Mouse (Mus musculus) limb, embryonic 11.5 days (tissue): Measurements from ENCODE around the gene Sncg. TPM values are rescaled to one million over a fixed set of nuclear protein-coding genes. Genes with fewer than 3 reads are reported as not detected.

ENCODE experiments used
- ATAC-seq: fragments of 200-750 bp; cut with Nextera tagmentation; 2 replicates; pipeline ENCODE4 v1.8.0; 2017; ENCODE audit warnings: low read depth; ENCODE audit not compliant: insufficient number of reproducible peaks, low FRiP score, low TSS enrichment
- DNase-seq: peaks from one replicate; pipeline ENCODE4 v3.0.0-alpha.2; 2015; ENCODE audit warnings: low spot score
- H3K27ac ChIP-seq: fragments of 300-500 bp; sonication (generic); replicated peaks from 2 replicates; pipeline ENCODE4 v1.5.1; 2014; ENCODE audit warnings: low read depth, mild to moderate bottlenecking, low read length
- H3K27me3 ChIP-seq: fragments of 300-500 bp; sonication (generic); 2 replicates; pipeline ENCODE4 v1.6.1; 2014; ENCODE audit warnings: mild to moderate bottlenecking, low read length, mixed read lengths; ENCODE audit not compliant: control insufficient read depth, insufficient read depth
- H3K36me3 ChIP-seq: fragments of 300-500 bp; sonication (generic); 2 replicates; pipeline ENCODE4 v1.6.1; 2014; ENCODE audit warnings: mild to moderate bottlenecking, low read length, moderate library complexity, mixed read lengths; ENCODE audit not compliant: control insufficient read depth, insufficient read depth
- H3K4me1 ChIP-seq: fragments of 300-500 bp; sonication (generic); 2 replicates; pipeline ENCODE4 v1.6.1; 2014; ENCODE audit warnings: low read length, mixed read lengths; ENCODE audit not compliant: control insufficient read depth, insufficient read depth
- H3K4me2 ChIP-seq: fragments of 300-500 bp; sonication (generic); 2 replicates; pipeline ENCODE4 v1.6.1; 2014; ENCODE audit warnings: low read depth, mild to moderate bottlenecking, moderate library complexity; ENCODE audit not compliant: severe bottlenecking
- H3K4me3 ChIP-seq: fragments of 300-500 bp; sonication (generic); 2 replicates; pipeline ENCODE4 v1.5.1; 2014; ENCODE audit warnings: low read depth, low read length
- H3K9ac ChIP-seq: fragments of 300-500 bp; sonication (generic); 2 replicates; pipeline ENCODE4 v1.6.1; 2014; ENCODE audit warnings: mild to moderate bottlenecking, low read length
- H3K9me3 ChIP-seq: fragments of 300-500 bp; sonication (generic); 2 replicates; pipeline ENCODE4 v1.6.1; 2016; ENCODE audit warnings: low read length; ENCODE audit not compliant: control insufficient read depth
- WGBS: fragments of 180-500 bp; shearing (Covaris S2); extraction: QIAGEN DNeasy Blood & Tissue Kit; methylation state at CpG from one replicate; pipeline ENCODE4 v1.1.7; 2014; 5-methylcytosine and 5-hydroxymethylcytosine counted together
- polyA plus RNA-seq: library from polyadenylated mRNA; unstranded; fragments of >200 nt; fragmentation: Nextera tagmentation; extraction: Ambion mirVana; gene quantifications from 2 replicates; pipeline ENCODE4 v1.2.1, GENCODE M21; 2014

Gene Sncg
- polyA plus RNA-seq, 1 experiment from 2014 or later, result 3.5 TPM

DNA sequence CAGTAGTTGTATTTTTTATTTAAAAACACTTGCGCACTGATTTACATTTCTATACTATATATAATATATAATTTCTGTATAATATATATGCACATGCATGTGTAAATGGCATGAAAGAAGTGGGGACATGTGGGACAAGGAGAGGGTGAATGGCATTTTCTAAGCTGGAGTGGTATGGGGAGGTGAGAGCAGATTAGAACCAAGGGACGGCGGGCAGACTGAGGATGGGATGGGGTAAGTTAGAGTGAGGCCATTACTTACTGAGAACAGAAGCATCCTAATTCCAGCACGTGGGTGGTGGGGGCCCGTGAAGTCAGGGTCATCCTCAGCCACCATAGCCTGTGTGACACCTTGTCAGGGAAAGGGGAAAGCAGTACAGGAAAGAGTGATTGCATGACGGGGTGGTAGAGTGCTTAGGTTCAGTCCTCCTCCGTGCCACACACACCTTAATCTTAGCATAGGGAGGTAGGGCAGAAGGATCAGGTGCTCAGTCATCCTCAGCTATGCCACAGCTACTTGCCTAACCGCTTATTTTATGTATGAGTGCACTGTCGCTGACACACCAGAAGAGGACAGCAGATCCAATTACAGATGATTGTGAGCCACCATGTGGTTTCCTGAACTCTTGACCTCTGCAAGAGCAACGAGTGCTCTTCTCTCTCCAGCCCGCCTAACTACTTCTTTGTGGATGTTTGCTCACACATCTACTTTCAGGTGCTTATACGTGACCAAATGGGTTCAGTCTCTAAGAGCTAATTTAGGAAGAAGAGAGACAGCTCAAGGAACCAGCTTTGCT is 28.6 kb downstream of the Sncg start:
- WGBS, result 54% methylated on average over 12 of the region's 12 CpGs
- Histone ChIP-seq H3K4me2 (no peak overlapping the region), H3K9me3 (no peaks in the 10 kb centered on the region), H3K9ac (no peak overlapping the region), H3K27me3 (no peaks in the 10 kb centered on the region), H3K36me3 (peaks cover 3% of the 10 kb centered on the region; the same call in 1 of the 2 replicates), H3K27ac (no peak overlapping the region), H3K4me1 (no peaks in the 10 kb centered on the region), H3K4me3 (no peak overlapping the region)
- DNase-seq (no peak), ATAC-seq (0 out of 2 replicates have a peak, but pooled peaks have one; percentile 9)

DNA sequence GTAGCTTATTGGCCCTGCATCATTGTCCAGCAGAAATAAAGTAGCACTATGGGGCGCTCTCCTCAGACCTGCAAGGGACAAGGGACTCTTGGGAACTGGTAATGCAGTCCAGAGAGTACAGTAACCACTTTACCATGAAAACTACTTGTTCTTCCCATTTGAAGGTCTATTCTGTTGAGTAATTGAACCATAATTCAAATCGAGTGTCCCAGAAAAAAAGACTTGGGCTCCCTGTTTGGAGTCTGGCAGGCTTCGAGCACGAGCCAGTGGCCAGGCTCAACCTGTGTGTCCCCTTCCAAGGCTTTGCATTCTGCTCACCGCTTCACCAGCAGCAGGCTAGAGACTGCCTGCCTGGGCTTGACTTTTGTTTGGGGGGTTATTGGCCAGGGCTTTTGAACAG is 30.2 kb downstream of the Sncg start:
- no peak for ATAC-seq
- DNase-seq, result no peak
- Histone ChIP-seq H3K4me2 (no peak overlapping the region), H3K27ac (no peak overlapping the region), H3K9ac (no peak overlapping the region), H3K4me1 (no peaks in the 10 kb centered on the region), H3K36me3 (peaks cover 3% of the 10 kb centered on the region; the same call in 1 of the 2 replicates), H3K4me3 (no peak overlapping the region), H3K27me3 (no peaks in the 10 kb centered on the region), H3K9me3 (no peaks in the 10 kb centered on the region)
- 89% methylated on average over 5 of the region's 5 CpGs for WGBS

DNA sequence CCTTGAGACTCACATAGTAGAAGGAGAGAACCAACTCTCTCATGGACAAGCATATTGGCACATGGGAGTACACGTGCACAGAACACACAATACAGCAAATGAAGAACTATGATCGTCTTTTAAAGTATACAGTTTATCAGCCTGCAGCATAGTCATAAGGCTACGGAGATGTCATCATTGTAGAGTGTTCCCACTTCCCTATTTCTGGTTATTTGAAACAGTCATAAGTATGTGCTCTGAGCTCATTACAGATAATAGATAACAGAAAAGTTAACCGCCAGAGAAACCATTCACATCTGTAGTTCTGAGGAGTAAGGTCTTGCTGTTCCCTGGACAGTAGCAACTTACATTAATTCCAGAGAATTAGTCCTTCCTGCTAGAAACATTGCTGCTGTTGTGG is 31.5 kb downstream of the Sncg start:
- Histone ChIP-seq H3K27me3 (no peaks in the 10 kb centered on the region), H3K9ac (no peak overlapping the region), H3K9me3 (no peaks in the 10 kb centered on the region), H3K27ac (no peak overlapping the region), H3K4me3 (no peak overlapping the region), H3K4me1 (no peaks in the 10 kb centered on the region), H3K36me3 (peaks cover 3% of the 10 kb centered on the region; the same call in 1 of the 2 replicates), H3K4me2 (no peak overlapping the region)
- ATAC-seq (no peak), DNase-seq (no peak)
- WGBS, result 92% methylated on average over 4 of the region's 4 CpGs

DNA sequence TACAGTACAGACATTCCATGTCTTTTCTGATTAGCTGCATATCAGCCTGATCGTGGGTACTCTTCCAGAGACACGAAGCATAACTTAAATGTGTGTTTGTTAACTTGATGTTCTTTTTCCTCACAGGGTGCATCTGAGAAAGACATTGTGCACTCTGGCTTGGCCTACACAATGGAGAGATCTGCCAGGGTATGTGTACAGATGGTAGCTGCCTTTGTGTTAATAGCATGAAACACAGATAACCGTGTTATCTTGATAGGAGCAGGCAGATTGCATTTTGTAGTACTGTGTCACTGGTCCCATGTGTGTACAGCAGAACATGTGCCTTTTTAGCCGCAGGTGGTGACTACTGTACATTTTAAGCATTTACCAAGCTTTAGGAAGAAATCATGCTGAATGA is 32.6 kb downstream of the Sncg start:
- Histone ChIP-seq H3K4me1 (no peaks in the 10 kb centered on the region), H3K9me3 (no peaks in the 10 kb centered on the region), H3K4me2 (no peak overlapping the region), H3K9ac (no peak overlapping the region), H3K4me3 (no peak overlapping the region), H3K27me3 (no peaks in the 10 kb centered on the region), H3K36me3 (peaks cover 3% of the 10 kb centered on the region; the same call in 1 of the 2 replicates), H3K27ac (no peak overlapping the region)
- 95% methylated on average over 4 of the region's 4 CpGs for WGBS
- DNase-seq (no peak), ATAC-seq (no peak)

DNA sequence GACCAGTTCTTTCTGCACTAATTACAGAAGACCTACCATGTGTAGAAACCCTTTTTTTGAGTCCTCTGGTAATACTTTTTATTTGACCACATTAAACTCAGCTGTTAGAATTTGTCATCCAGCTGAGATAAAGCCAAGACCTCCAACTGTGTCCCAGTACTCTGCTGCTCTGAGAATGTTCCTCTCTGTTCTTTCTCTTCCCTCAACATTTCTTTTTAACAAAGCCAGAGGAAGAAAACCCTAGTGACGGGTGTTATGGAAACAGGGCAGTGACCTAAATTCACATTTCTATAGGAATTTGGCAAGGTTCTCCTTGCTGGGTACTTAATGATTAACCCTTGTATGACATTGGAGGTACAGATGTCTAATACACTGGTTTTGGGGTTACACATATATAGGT is 35.1 kb downstream of the Sncg start:
- 96% methylated on average over 1 of the region's 1 CpGs for WGBS
- Histone ChIP-seq H3K9me3 (no peaks in the 10 kb centered on the region), H3K36me3 (peaks cover 9% of the 10 kb centered on the region; the same call in 1 of the 2 replicates), H3K4me1 (no peaks in the 10 kb centered on the region), H3K27ac (no peak overlapping the region), H3K4me2 (no peak overlapping the region), H3K4me3 (no peak overlapping the region), H3K27me3 (no peaks in the 10 kb centered on the region), H3K9ac (no peak overlapping the region)
- DNase-seq (no peak), ATAC-seq (no peak)

DNA sequence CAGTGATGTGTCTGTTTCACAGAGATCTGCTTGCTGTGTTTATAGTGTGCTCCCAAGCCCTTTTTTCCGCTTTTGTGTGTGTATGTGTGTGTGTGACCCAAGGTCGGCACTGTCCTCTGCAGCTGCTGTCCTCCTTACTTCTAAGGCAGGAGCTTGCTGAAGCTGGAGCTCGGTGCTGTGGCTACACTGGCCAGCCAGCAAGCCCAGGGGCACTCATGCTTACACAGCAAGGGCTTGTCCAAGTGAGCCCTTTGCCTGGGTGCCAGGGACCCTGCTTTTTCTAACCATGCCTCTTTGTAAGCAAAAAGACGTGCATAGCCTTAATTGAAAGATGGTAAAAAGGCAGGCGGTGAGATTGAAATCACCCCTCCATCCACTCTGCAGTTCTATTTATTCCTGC is 42.1 kb downstream of the Sncg start:
- ATAC-seq, result no peak
- no peaks in the 10 kb centered on the region for H3K9me3 ChIP-seq
- 96% methylated on average over 5 of the region's 5 CpGs for WGBS

DNA sequence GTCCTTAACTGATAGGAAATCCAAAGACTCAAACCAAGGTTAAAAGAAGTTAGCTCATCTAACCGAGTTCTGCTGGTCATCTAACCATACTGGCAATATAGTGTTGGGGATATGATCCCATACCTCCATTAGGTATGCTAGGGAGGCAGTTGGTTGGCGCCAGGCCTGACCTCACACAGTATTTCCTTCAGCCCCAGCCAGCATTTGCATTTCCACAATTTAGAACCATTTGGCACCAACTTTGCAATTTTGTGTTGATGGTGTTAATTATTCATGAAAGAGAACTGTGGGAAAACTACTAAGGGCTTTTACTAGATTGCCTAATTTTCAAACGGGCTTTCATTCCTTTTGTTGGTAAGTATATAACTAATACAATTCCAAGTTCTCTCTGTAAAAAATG is 42.7 kb downstream of the Sncg start:
- ATAC-seq, result no peak
- 82% methylated on average over 3 of the region's 3 CpGs for WGBS
- Histone ChIP-seq H3K36me3 (peaks cover 16% of the 10 kb centered on the region), H3K27me3 (no peaks in the 10 kb centered on the region), H3K9ac (no peak overlapping the region), H3K4me1 (no peaks in the 10 kb centered on the region), H3K4me3 (no peak overlapping the region), H3K9me3 (no peaks in the 10 kb centered on the region), H3K27ac (no peak overlapping the region), H3K4me2 (no peak overlapping the region)
- no peak for DNase-seq

More for the DNA sequence above, 42.1 kb downstream of the Sncg start:
- no peak overlapping the region for H3K4me2 ChIP-seq
- no peaks in the 10 kb centered on the region for H3K27me3 ChIP-seq
- H3K4me1 ChIP-seq, result no peaks in the 10 kb centered on the region
- no peak overlapping the region for H3K4me3 ChIP-seq
- no peak for DNase-seq
- H3K36me3 ChIP-seq, result peaks cover 16% of the 10 kb centered on the region
- H3K27ac ChIP-seq, result no peak overlapping the region
- H3K9ac ChIP-seq, result no peak overlapping the region

DNA sequence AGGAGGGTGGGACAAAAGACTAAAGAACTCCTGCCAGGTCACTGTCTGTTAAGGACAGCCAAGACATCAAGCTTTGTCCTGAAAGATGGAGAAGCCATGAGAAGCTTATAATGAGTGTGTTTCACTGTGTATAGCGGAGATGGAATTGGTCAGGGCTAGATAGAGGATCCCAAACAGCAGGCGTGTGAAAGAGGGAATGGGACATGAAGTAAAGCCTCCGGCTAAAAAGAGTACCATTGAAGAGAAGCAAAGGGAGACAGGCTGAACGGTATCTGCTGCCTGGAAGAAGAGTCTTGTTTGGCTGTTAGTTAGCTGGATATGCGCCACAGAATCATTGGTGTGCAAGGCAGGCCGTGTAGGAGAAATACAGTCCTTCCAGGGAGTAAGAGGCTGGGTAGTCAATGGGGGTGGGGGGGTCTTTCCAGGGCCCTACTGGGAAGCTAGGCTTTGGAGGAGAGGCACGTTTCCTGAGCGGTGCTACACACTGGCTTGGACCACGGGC is 43.9 kb downstream of the Sncg start:
- ATAC-seq (no peak), DNase-seq (no peak)
- H3K4me2 ChIP-seq, result no peak overlapping the region
- no peak overlapping the region for H3K9ac ChIP-seq
- H3K4me3 ChIP-seq, result no peak overlapping the region
- WGBS, result 94% methylated on average over 9 of the region's 9 CpGs
- H3K27me3 ChIP-seq, result no peaks in the 10 kb centered on the region
- peaks cover 13% of the 10 kb centered on the region for H3K36me3 ChIP-seq
- no peaks in the 10 kb centered on the region for H3K4me1 ChIP-seq
- H3K9me3 ChIP-seq, result no peaks in the 10 kb centered on the region
- no peak overlapping the region for H3K27ac ChIP-seq
